Mouse (Mus musculus) cerebellum, adult 2 months (tissue): Measurements from ENCODE around the gene Rasa1.

Experiments
- CTCF ChIP-seq: fragments of 200-500 bp; IDR thresholded peaks from 2 replicates; pipeline ENCODE4 v1.5.1; 2011; ENCODE audit warnings: low read depth, mild to moderate bottlenecking, control low read depth, low read length, moderate library complexity, borderline replicate concordance; ENCODE audit not compliant: insufficient read depth
- POLR2A ChIP-seq: fragments of 200-500 bp; IDR thresholded peaks from 2 replicates; pipeline ENCODE4 v1.6.1; 2011; ENCODE audit warnings: low read length, control low read depth, borderline replicate concordance; ENCODE audit not compliant: insufficient read depth

DNA sequence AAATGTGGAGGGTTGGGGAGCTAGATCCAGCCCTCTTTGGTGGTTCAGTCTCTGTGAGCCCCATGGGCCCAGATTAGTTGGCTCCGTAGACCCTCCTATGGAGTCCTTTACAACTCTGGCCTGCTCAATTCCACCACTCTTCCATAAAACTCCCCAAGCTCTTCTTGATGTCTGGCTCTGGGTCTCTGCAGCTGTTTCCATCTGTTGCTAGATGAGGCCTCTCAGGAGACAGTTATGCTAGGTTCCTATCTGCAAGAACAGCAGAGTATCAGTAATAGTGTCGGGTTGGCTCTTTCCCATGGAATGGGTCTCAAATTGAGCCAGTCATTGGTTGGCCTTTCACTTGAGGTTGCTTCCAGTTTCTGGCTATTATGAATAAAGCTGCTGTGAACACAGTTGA is 97.7 kb downstream of the Rasa1 start:
- no peak for TF ChIP-seq CTCF
- no peak for TF ChIP-seq POLR2A
